Mouse (Mus musculus) Patski (cell line): ENCODE measurements around the gene Capn11. TPM values are rescaled to one million over a fixed set of nuclear protein-coding genes. Genes with fewer than 3 reads are reported as not detected.
A peak's percentile ranks its signal among the peaks of the same experiment; 100 is the strongest.

Experiments
- ATAC-seq: fragments of 100-300 bp; one replicate; pipeline ENCODE4 v1.8.0; 2021
- CTCF ChIA-PET: fragments of 350-600 bp; sonication (Branson Sonifier 250); formaldehyde crosslinking; loops from one replicate; lab custom pipeline; 2022; ENCODE audit warnings: inconsistent platforms; lab: Charles Lee
- POLR2A ChIA-PET: fragments of 350-600 bp; sonication (Branson Sonifier 250); formaldehyde crosslinking; loops from one replicate; lab custom pipeline; 2022; ENCODE audit warnings: antibody characterized with exemption, inconsistent platforms; lab: Charles Lee
- DNase-seq: peaks from one replicate; pipeline ENCODE4 v3.0.0-alpha.2; 2011; ENCODE audit warnings: low read depth, low spot score
- H3K27me3 ChIP-seq: fragments of 371-371 bp; one replicate; pipeline ENCODE4 v1.5.1; 2021
- CTCF ChIP-seq: fragments of 100-300 bp; IDR thresholded peaks from one replicate; pipeline ENCODE4 v1.5.1; 2021
- in situ Hi-C: fragments of 300-500 bp; cut with MboI; formaldehyde crosslinking; loops from 3 replicates; pipeline ENCODE4 v1.11.1; 2018; ENCODE audit warnings: low pct_unique_long_range_greater_than_20kb, mixed read lengths
- polyA plus RNA-seq: library from polyadenylated mRNA; unstranded; gene quantifications from one replicate; pipeline ENCODE4 v1.2.3, GENCODE M21; 2021

Capn11 gene
- polyA plus RNA-seq, 1 experiment from 2014 or later = not detected

GRCm38 (mm10) chr17:45594881-45595735, 64.0 kb downstream of the Capn11 start:
- no peaks in the 10 kb centered on the region for H3K27me3 ChIP-seq
- peak; percentile 27 for ATAC-seq
- in situ Hi-C loops = no loop called here
- no peak for DNase-seq
- CTCF ChIA-PET = interaction anchor here (1.2 to 2.9 kb wide), 4 partner anchors 10 to 47 kb away, joined by 3 to 14 read pairs (median 5); no protein-coding TSS in a partner anchor
- TF ChIP-seq CTCF = no peak
- POLR2A ChIA-PET = interaction anchor here (1.2 kb wide), 1 partner anchor 9 kb away, joined by 3 read pairs; no protein-coding TSS in a partner anchor

DNA sequence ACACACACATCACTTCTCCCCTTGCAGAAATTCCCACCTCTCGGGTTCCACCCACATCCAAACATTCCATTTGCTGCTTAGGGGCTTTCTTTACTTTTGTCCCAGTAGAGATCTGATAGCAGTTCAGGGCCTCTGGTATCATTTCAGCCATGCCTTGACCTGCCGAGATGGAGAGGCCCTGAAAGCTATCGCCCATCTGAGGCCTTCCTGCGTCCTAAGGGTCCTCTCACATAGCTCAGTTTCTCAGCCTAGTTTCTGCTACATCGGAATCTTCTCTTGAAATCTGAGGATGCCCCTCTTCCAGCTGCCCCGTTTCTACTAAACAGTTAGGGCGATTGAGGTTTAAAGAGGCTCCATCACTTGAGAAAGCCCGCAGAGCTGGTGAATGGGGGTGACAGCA, 64.9 kb downstream of the Capn11 start:
- no peaks in the 10 kb centered on the region for H3K27me3 ChIP-seq
- DNase-seq = no peak
- CTCF ChIA-PET = interaction anchor here (1.2 to 2.9 kb wide), 4 partner anchors 9 to 48 kb away, joined by 3 to 14 read pairs (median 5); no protein-coding TSS in a partner anchor
- ATAC-seq = no peak
- no peak for TF ChIP-seq CTCF
- in situ Hi-C loops = no loop called here
- POLR2A ChIA-PET = interaction anchor here (1.2 kb wide), 1 partner anchor 8 kb away, joined by 3 read pairs; no protein-coding TSS in a partner anchor

GRCm38 (mm10) chr17:45593479-45593878, 65.6 kb downstream of the Capn11 start:
- ChIA-PET POLR2A (interaction anchor here (0.7 to 1.3 kb wide), 2 partner anchors 8 to 32 kb away, joined by 3 to 4 read pairs; no protein-coding TSS in a partner anchor), CTCF (interaction anchor here (1.4 to 2.9 kb wide), 3 partner anchors 8 to 49 kb away, joined by 3 to 14 read pairs (median 7); no protein-coding TSS in a partner anchor)
- TF ChIP-seq CTCF = no peak
- DNase-seq (no peak), ATAC-seq (no peak)
- in situ Hi-C loops = no loop called here
- no peaks in the 10 kb centered on the region for H3K27me3 ChIP-seq

- in situ Hi-C loops = no loop called here
- ChIA-PET POLR2A (interaction anchor here (0.7 to 1.3 kb wide), 2 partner anchors 8 to 33 kb away, joined by 3 to 4 read pairs; no protein-coding TSS in a partner anchor), CTCF (interaction anchor here (0.6 to 2.9 kb wide), 4 partner anchors 8 to 34 kb away, joined by 3 to 14 read pairs (median 3); no protein-coding TSS in a partner anchor)
- no peak for DNase-seq
- no peaks in the 10 kb centered on the region for H3K27me3 ChIP-seq
- TF ChIP-seq CTCF = no peak
- ATAC-seq = no peak
Measured at GRCm38 (mm10) chr17:45592606-45593431, 66.3 kb downstream of the Capn11 start.

DNA sequence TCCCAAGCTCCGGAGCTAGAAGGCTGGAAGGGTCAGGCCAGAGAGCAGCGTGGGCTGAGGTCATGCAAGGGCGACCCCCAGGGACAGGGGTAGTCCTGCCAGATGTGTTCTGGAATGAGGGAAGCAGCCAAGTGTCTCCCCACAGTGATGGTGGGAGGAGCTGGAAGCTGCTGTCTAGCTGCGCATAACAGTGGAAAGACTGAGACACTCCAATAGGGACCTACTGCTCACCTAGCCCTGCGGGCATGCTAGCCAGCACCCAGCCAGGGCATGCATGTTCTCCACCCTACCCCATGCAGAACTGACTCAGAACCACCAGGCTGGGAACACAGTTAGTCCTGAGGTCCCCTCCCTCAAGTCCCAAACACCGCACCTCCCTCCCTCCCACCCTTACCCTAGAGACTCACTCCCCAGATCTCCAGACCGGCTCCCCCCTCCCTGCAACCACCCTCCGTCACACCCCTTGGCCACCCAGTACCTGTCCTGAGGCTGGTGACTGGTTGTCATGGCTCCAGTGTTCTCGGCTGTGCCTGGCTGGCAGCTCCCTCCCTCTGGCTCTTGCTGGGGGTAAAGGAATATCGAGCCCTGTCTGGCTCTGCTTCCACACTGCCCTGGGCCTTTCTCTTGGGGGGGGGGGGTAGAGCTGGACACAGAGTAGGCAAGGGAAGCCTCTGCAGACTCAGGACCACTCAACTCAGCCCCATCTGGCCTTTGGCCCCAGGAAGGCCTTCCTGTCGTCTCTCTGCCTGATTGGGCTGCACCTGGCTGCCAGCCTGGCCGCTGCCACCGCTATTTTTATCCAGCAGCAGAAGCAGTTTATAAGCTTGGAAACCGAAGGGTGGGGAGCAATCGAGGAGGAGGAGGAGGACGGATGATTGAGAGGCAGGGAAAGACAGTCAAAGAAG, 67.2 kb downstream of the Capn11 start:
- no peak for TF ChIP-seq CTCF
- ATAC-seq (no peak), DNase-seq (no peak)
- POLR2A ChIA-PET = interaction anchor here (0.5 kb wide), 1 partner anchor 17 kb away, joined by 4 read pairs; no protein-coding TSS in a partner anchor
- CTCF ChIA-PET = interaction anchor here (0.8 to 1.4 kb wide), 3 partner anchors 18 to 63 kb away, joined by 3 to 4 read pairs (median 3); no protein-coding TSS in a partner anchor
- in situ Hi-C loops = no loop called here
- no peaks in the 10 kb centered on the region for H3K27me3 ChIP-seq

DNA sequence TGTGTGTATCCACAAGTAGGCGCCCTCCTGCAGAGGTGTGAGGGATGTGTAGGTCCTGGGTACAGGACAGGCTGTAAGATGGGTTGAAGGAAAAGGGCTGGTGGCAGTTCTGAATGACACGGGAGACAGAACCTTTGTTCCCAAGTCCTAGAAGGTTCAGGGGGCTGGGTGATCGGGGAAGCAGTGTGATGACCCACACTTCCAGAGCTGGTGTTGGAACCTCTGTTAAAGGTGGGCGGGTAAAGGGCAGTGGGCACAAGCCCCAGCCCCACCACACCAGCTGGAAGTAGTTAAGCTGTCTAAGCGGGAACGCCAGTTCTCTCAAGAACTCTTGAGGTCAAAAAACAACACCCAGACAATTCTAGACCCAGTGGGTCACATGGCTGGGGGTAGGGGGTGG, 68.7 kb downstream of the Capn11 start:
- no peak for TF ChIP-seq CTCF
- ChIA-PET POLR2A (no interaction called here), CTCF (interaction anchor here (0.7 to 1.4 kb wide), 3 partner anchors 9 to 65 kb away, joined by 3 to 4 read pairs (median 3); no protein-coding TSS in a partner anchor)
- ATAC-seq = no peak
- no peaks in the 10 kb centered on the region for H3K27me3 ChIP-seq
- no peak for DNase-seq
- in situ Hi-C loops = no loop called here

DNA sequence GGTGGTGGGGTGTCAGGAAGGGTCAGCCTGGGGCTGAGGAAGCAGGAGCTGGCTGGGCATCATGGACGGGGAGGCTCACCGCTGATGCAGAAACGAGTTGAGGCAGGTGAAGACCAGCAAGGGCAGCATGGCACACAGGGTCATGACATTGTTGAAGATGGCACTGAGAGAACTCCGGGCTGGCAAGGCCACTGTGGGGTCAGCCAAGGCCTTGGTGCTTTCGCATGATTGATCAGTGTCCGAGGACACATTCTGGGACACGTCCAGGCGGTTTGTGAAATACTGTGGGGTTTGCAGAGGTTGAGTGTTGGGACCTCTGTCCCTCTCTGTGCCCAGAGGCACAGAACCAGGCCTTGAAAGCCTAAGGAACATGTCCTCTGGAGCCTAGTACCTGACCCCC, 69.3 kb downstream of the Capn11 start:
- DNase-seq = no peak
- CTCF ChIA-PET = no interaction called here
- no peak for ATAC-seq
- H3K27me3 ChIP-seq = no peaks in the 10 kb centered on the region
- TF ChIP-seq CTCF = no peak
- POLR2A ChIA-PET = no interaction called here
- in situ Hi-C loops = loop anchor here (5.0 kb wide), 2 partner anchors 37 to 132 kb away; no protein-coding TSS in a partner anchor

DNA sequence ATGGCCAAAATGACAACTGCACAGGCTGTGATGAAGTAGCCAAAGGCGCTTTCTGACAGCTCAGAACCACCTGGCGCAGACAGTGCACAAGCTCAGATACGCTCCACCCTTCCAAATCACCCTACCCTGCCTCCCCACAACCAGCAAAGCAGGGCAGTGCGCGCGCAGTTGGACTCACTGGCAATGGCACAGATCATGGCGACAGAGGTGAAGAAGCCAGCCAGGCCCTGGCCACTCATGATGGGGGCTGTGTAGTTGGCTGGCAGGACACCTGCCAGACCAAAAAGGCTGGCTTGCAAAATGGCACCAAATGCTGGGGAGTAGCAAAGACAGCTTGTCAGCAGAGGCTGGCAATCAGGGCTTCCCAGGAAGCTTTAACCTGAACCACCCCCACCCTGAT, 69.9 kb downstream of the Capn11 start:
- TF ChIP-seq CTCF = no peak
- ChIA-PET CTCF (interaction anchor here (1.0 kb wide), 1 partner anchor 22 kb away, joined by 4 read pairs; no protein-coding TSS in a partner anchor), POLR2A (no interaction called here)
- in situ Hi-C loops = loop anchor here (5.0 kb wide), 2 partner anchors 38 to 133 kb away; no protein-coding TSS in a partner anchor
- H3K27me3 ChIP-seq = no peaks in the 10 kb centered on the region
- ATAC-seq = no peak
- no peak for DNase-seq

DNA sequence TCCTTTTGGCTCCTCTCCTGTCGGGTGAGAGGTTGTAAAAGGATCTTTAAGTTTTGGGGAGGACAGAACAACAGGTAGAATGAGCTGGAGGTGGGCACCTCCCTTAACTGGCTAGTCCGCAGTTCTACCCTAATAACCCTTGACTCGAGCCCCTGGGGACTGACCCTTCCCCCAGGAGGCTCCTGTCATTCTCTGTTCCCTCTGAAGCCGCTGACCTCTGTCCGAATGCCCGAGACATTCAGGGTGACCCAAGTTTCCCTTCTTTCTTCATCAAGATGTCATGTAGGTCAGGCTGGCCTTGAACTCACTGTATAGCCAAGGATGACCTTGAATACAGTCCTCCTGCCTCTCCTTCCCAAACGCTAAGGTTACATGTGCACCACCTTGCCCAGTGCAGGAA, 70.8 kb downstream of the Capn11 start:
- in situ Hi-C loops = loop anchor here (5.0 kb wide), 2 partner anchors 39 to 134 kb away; no protein-coding TSS in a partner anchor
- ChIA-PET POLR2A (no interaction called here), CTCF (interaction anchor here (1.0 kb wide), 1 partner anchor 23 kb away, joined by 4 read pairs; no protein-coding TSS in a partner anchor)
- DNase-seq (no peak), ATAC-seq (no peak)
- no peaks in the 10 kb centered on the region for H3K27me3 ChIP-seq
- TF ChIP-seq CTCF = no peak
